Mouse (Mus musculus) liver, postnatal 0 days (tissue): ENCODE measurements at regions not wholly inside any gene's neighbourhood (a gene's known extent, or its start where the extent isn't known, plus 50 kb on each side); places are given as distances from the start of the nearest gene placed in this dataset.

ENCODE experiments used
- CTCF ChIP-seq: sonication (generic); IDR thresholded peaks from 2 replicates; pipeline ENCODE4 v1.5.1; 2016; ENCODE audit warnings: antibody characterized with exemption, low read depth
- EP300 ChIP-seq: IDR thresholded peaks from 2 replicates; pipeline ENCODE4 v1.6.1; 2016; ENCODE audit warnings: antibody characterized with exemption, low read depth, mild to moderate bottlenecking

DNA sequence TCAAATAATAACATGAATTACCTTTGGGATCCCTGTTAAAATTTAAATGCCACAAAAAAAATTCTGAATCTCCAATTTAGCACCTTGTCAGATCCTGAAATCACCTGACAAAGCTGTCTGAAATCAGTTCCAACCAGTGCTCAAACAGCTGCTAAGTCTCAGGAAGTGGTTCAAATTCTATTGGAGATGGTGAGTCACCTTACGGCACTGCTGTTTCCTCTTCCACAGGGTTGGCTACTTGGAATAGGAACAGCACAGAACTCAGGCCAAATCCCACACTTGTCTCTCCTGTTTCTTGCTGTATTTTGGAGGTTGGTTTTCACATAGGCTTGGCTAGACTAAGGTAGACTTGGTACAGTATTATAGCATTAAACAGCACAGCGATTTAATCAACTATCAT is 55.8 kb upstream of the Abhd2 start:
- no peak for TF ChIP-seq CTCF
- TF ChIP-seq EP300 = no peak
